Mouse (Mus musculus) heart, postnatal 0 days (tissue): ENCODE data around the gene Neil1.

Experiments
- CTCF ChIP-seq: IDR thresholded peaks from 2 replicates; pipeline ENCODE4 v1.5.1; 2016; ENCODE audit warnings: antibody characterized with exemption, control low read depth, low read depth
- EP300 ChIP-seq: IDR thresholded peaks from 2 replicates; pipeline ENCODE4 v1.6.1; 2016; ENCODE audit warnings: antibody characterized with exemption, low read depth

- TF ChIP-seq EP300: no peak
- TF ChIP-seq CTCF: no peak
Observed at GRCm38 (mm10) chr9:57137246-57137645, 10.9 kb downstream of the Neil1 start.
